Mouse (Mus musculus) spleen, adult 2 months (tissue): Measurements from ENCODE around the gene Gdpd5. TPM values are rescaled to one million over a fixed set of nuclear protein-coding genes. Genes with fewer than 3 reads are reported as not detected.

Experiments used
- DNase-seq, 2 experiments: peaks; one replicate each; pipeline versions ENCODE4 v3.0.0 to v3.0.0-alpha.2; 2012 to 2021; ENCODE audit warnings: low spot score in 2 of 2, low read depth in 1 of 2
- H3K27ac ChIP-seq: fragments of 200-500 bp; 2 replicates; pipeline ENCODE4 v1.5.1; 2012; ENCODE audit warnings: low read length, inconsistent platforms; ENCODE audit not compliant: insufficient read depth
- H3K27me3 ChIP-seq: fragments of 200-500 bp; 2 replicates; pipeline ENCODE4 v1.6.1; 2012; ENCODE audit warnings: mild to moderate bottlenecking, moderate library complexity, low read length, inconsistent platforms; ENCODE audit not compliant: control insufficient read depth, insufficient read depth
- H3K36me3 ChIP-seq: fragments of 200-500 bp; 2 replicates; pipeline ENCODE4 v1.6.1; 2012; ENCODE audit warnings: mild to moderate bottlenecking, low read length, inconsistent platforms; ENCODE audit not compliant: control insufficient read depth, insufficient read depth
- H3K4me1 ChIP-seq: fragments of 200-500 bp; 2 replicates; pipeline ENCODE4 v1.6.1; 2011; ENCODE audit warnings: inconsistent platforms; ENCODE audit not compliant: control insufficient read depth, insufficient read depth, insufficient read length
- H3K4me3 ChIP-seq: fragments of 200-500 bp; 2 replicates; pipeline ENCODE4 v1.5.1; 2011; ENCODE audit warnings: mild to moderate bottlenecking, inconsistent platforms; ENCODE audit not compliant: insufficient read depth, insufficient read length; ENCODE audit errors: extremely low read depth
- CTCF ChIP-seq: fragments of 200-500 bp; IDR thresholded peaks from 2 replicates; pipeline ENCODE4 v1.5.1; 2011; ENCODE audit warnings: mild to moderate bottlenecking, inconsistent platforms; ENCODE audit not compliant: insufficient read depth, insufficient read length, insufficient replicate concordance; ENCODE audit errors: extremely low read depth
- POLR2A ChIP-seq: fragments of 200-500 bp; IDR thresholded peaks from 2 replicates; pipeline ENCODE4 v1.6.1; 2011; ENCODE audit warnings: low read depth, low read length, inconsistent platforms
- WGBS: fragments of 180-500 bp; shearing (Covaris S2); methylation state at CpG from one replicate; pipeline ENCODE4 v1.1.7; 2018; 5-methylcytosine and 5-hydroxymethylcytosine counted together
- polyA plus RNA-seq: library from polyadenylated mRNA; depleted of rRNA; stranded (reverse); fragments of >200 nt; gene quantifications from 2 replicates; pipeline ENCODE4 v1.2.3, GENCODE M21; 2012

Gene Gdpd5
- polyA plus RNA-seq, 1 experiment, result 12.0 TPM

- no peaks in the 10 kb centered on the region for H3K27me3 ChIP-seq
- no peak overlapping the region for H3K4me3 ChIP-seq
- DNase-seq, result no peak
- TF ChIP-seq POLR2A (no peak), CTCF (no peak)
- H3K4me1 ChIP-seq, result no peaks in the 10 kb centered on the region
- 89% methylated on average over 15 of the region's 15 CpGs for WGBS
- no peak overlapping the region for H3K27ac ChIP-seq
- no peaks in the 10 kb centered on the region for H3K36me3 ChIP-seq
Measured at GRCm38 (mm10) chr7:99459888-99460652, 78.9 kb downstream of the Gdpd5 start.

DNA sequence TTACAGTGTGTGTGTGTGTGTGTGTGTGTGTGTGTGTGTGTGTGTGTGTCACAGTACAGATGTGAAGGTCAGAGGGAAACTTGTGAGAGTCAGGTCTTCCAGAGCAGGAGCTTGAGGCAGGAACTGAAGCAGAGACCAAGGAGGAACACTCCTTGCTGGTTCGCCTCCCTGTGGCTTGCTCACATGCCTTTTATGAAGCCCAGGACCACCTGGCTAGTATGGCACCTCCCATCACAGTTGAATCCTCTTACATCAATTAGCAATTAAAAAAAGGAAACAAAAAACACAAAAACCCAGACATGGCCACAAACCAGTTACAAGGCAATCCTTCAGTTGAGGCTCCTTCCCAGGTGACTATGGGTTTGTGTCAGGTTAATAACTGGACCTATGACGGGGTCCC lies 81.9 kb downstream of the Gdpd5 start:
- H3K36me3 ChIP-seq, result no peaks in the 10 kb centered on the region
- 83% methylated on average over 2 of the region's 2 CpGs for WGBS
- H3K4me1 ChIP-seq, result peaks cover 4% of the 10 kb centered on the region
- TF ChIP-seq CTCF (no peak), POLR2A (no peak)
- no peak for DNase-seq
- no peak overlapping the region for H3K4me3 ChIP-seq
- no peak overlapping the region for H3K27ac ChIP-seq
- no peaks in the 10 kb centered on the region; the same call in 1 of the 2 replicates for H3K27me3 ChIP-seq

GRCm38 (mm10) chr7:99465811-99466210 lies 84.6 kb downstream of the Gdpd5 start, which contains the start of gene Klhl35:
TSS of gene Klhl35 (plus strand) at chr7:99466004.
- H3K4me1 ChIP-seq, result peaks cover 14% of the 10 kb centered on the region
- no peak within 1 kb of the TSS for H3K4me3 ChIP-seq
- 76% methylated on average over 8 of the region's 8 CpGs for WGBS
- H3K27me3 ChIP-seq, result no peaks in the 10 kb centered on the region; the same call in 1 of the 2 replicates
- H3K27ac ChIP-seq, result no peak within 1 kb of the TSS
- TF ChIP-seq CTCF (no peak), POLR2A (no peak)
- no peak for DNase-seq
- no peaks in the 10 kb centered on the region for H3K36me3 ChIP-seq

DNA sequence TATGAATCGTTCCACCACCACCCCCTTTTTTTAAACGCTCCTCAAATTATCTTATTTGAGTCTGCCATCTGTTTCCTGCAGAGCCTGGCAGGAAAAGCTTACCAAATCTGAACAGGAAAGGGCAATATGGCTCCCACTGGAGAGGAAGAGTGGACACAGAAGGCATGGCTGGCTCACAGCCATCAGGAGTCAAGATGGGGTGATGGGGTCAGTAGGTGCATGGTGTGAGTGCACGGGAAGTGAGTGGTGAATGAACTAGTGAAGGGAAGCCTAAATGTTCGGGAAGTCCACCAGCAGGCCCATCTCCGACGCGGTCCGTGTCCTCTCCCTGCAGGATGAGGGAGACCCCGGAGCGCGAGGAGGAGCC lies 86.7 kb downstream of the Gdpd5 start:
- peaks cover 2% of the 10 kb centered on the region; the same call in 1 of the 2 replicates for H3K36me3 ChIP-seq
- WGBS, result 5% methylated on average over 11 of the region's 11 CpGs
- peak overlapping the region; percentile 57 for H3K4me3 ChIP-seq
- peaks cover 14% of the 10 kb centered on the region for H3K4me1 ChIP-seq
- TF ChIP-seq CTCF (no peak), POLR2A (no peak)
- DNase-seq, result no peak
- peak overlapping the region; percentile 76; the same call in 1 of the 2 replicates for H3K27ac ChIP-seq
- H3K27me3 ChIP-seq, result no peaks in the 10 kb centered on the region; the same call in 1 of the 2 replicates

GRCm38 (mm10) chr7:99468283-99469132 lies 87.3 kb downstream of the Gdpd5 start:
- Histone ChIP-seq H3K4me1 (peaks cover 14% of the 10 kb centered on the region), H3K36me3 (peaks cover 3% of the 10 kb centered on the region; the same call in 1 of the 2 replicates), H3K27ac (peak overlapping the region; percentile 76), H3K27me3 (no peaks in the 10 kb centered on the region; the same call in 1 of the 2 replicates), H3K4me3 (peak overlapping the region; percentile 57)
- DNase-seq, result peak; percentile 57 to 58
- WGBS, result 2% methylated on average over 141 of the region's 145 CpGs
- TF ChIP-seq CTCF (peak; percentile 12; the same call in 1 of the 2 replicates), POLR2A (no peak)

- no peak for TF ChIP-seq POLR2A
- no peak for TF ChIP-seq CTCF
- DNase-seq, result no peak
- WGBS, result 56% methylated on average over 17 of the region's 17 CpGs
- no peak overlapping the region for H3K4me3 ChIP-seq
- no peaks in the 10 kb centered on the region; the same call in 1 of the 2 replicates for H3K27me3 ChIP-seq
- H3K27ac ChIP-seq, result no peak overlapping the region
- peaks cover 14% of the 10 kb centered on the region for H3K4me1 ChIP-seq
- H3K36me3 ChIP-seq, result peaks cover 6% of the 10 kb centered on the region
Measured at GRCm38 (mm10) chr7:99469680-99470405, 88.6 kb downstream of the Gdpd5 start.
